Mouse (Mus musculus) MEL (cell line): ENCODE measurements around the gene Tanc1.

Source experiments
- CTCF ChIP-seq, 3 experiments: IDR thresholded peaks in 2 of 3; conservative IDR thresholded peaks in 1 of 3; 2 replicates each; pipeline ENCODE4 v1.5.1; 2011 to 2012; ENCODE audit warnings: low read length in 3 of 3, low read depth in 2 of 3, mild to moderate bottlenecking in 2 of 3, improper control_type of control experiment in 1 of 3, inconsistent platforms in 1 of 3, mixed read lengths in 1 of 3, moderate library complexity in 1 of 3; ENCODE audit not compliant: control insufficient read depth in 1 of 3, insufficient read depth in 1 of 3, poor library complexity in 1 of 3, severe bottlenecking in 1 of 3
- ELF1 ChIP-seq: IDR thresholded peaks from 2 replicates; pipeline ENCODE4 v1.6.1; 2014; ENCODE audit warnings: low read depth, mild to moderate bottlenecking, inconsistent platforms, low read length, improper control_type of control experiment, moderate library complexity
- EP300 ChIP-seq, 2 experiments: IDR thresholded peaks; 2 replicates each; pipeline ENCODE4 v1.6.1; 2011; ENCODE audit warnings: improper control_type of control experiment in 2 of 2, low read length in 2 of 2, low read depth in 1 of 2, mild to moderate bottlenecking in 1 of 2
- MAX ChIP-seq: IDR thresholded peaks from 2 replicates; pipeline ENCODE4 v1.6.1; 2011; ENCODE audit warnings: low read length, improper control_type of control experiment
- MEF2A ChIP-seq: IDR thresholded peaks from 2 replicates; pipeline ENCODE4 v1.6.1; 2014; ENCODE audit warnings: low read depth, mild to moderate bottlenecking, inconsistent platforms, low read length, improper control_type of control experiment; ENCODE audit not compliant: poor library complexity, insufficient replicate concordance, severe bottlenecking; ENCODE audit errors: extremely low read depth
- MYC ChIP-seq: IDR thresholded peaks from 2 replicates; pipeline ENCODE4 v1.6.1; 2011; ENCODE audit warnings: low read depth, mild to moderate bottlenecking, low read length, improper control_type of control experiment, moderate library complexity
- POLR2AphosphoS2 ChIP-seq: IDR thresholded peaks from 2 replicates; pipeline ENCODE4 v1.6.1; 2011; ENCODE audit warnings: low read length, improper control_type of control experiment
- RAD21 ChIP-seq: IDR thresholded peaks from 2 replicates; pipeline ENCODE4 v1.6.1; 2011; ENCODE audit warnings: mild to moderate bottlenecking, low read depth, low read length, improper control_type of control experiment
- TBP ChIP-seq: IDR thresholded peaks from 2 replicates; pipeline ENCODE4 v1.8.0; 2011; ENCODE audit warnings: low read depth, low read length, improper control_type of control experiment
- UBTF ChIP-seq: IDR thresholded peaks from 2 replicates; pipeline ENCODE4 v1.6.1; 2012; ENCODE audit warnings: low read depth, mild to moderate bottlenecking, inconsistent platforms, low read length, improper control_type of control experiment, moderate library complexity, borderline replicate concordance; ENCODE audit not compliant: insufficient read depth
- USF1 ChIP-seq: IDR thresholded peaks from 2 replicates; pipeline ENCODE4 v1.6.1; 2014; ENCODE audit warnings: low read depth, mild to moderate bottlenecking, inconsistent platforms, low read length, improper control_type of control experiment, moderate library complexity
- ZKSCAN1 ChIP-seq: IDR thresholded peaks from 2 replicates; pipeline ENCODE4 v1.6.1; 2012; ENCODE audit warnings: low read depth, mild to moderate bottlenecking, inconsistent platforms, low read length, improper control_type of control experiment, moderate library complexity

DNA sequence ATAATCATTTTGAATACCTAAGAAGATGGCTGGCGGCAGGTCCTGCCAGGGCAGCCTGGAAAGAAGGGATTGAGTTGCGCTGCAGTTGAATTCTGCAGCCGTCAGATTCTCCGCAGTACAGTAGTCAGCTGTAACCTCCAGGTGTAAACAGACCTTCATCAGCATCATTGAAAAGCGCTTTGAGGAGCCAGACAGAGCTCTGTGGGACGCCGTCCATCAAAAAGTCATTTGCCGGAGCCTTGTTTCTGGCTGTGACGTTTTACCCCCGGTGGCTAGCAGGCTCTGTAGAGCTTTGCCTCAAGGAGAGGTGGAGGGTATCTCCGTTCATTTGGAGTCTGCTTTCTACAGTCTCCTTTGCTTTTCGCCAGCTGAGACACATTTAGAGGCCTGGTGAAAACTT lies 36.6 kb downstream of the Tanc1 start:
- TF ChIP-seq TBP = no peak
- no peak for TF ChIP-seq MYC
- no peak for TF ChIP-seq MEF2A
- no peak for TF ChIP-seq EP300 (IDR thresholded peaks at IDR 0.05; ENCODE audit: low read depth in 1 of 2, low read length in 2 of 2)
- TF ChIP-seq USF1 = no peak
- no peak for TF ChIP-seq ELF1
- no peak for TF ChIP-seq RAD21
- TF ChIP-seq POLR2AphosphoS2 = no peak
- no peak for TF ChIP-seq UBTF
- TF ChIP-seq ZKSCAN1 = no peak
- TF ChIP-seq CTCF (IDR thresholded peaks at IDR 0.05 in 2 of 3, conservative IDR thresholded peaks at IDR 0.05 in 1 of 3; ENCODE audit: control insufficient read depth in 1 of 3, insufficient read depth in 1 of 3, low read depth in 2 of 3, low read length in 3 of 3, poor library complexity in 1 of 3, severe bottlenecking in 1 of 3) = no peak
- no peak for TF ChIP-seq MAX
